Mouse (Mus musculus): ENCODE results near the gene Galnt16. TPM values are rescaled to one million over a fixed set of nuclear protein-coding genes. Genes with fewer than 3 reads are reported as not detected.
A peak's percentile ranks its signal among the peaks of the same experiment; 100 is the strongest.

Gene Galnt16
- total RNA-seq, 2 experiments from 2014 or later, result 8.9 to 11.1 TPM

DNA sequence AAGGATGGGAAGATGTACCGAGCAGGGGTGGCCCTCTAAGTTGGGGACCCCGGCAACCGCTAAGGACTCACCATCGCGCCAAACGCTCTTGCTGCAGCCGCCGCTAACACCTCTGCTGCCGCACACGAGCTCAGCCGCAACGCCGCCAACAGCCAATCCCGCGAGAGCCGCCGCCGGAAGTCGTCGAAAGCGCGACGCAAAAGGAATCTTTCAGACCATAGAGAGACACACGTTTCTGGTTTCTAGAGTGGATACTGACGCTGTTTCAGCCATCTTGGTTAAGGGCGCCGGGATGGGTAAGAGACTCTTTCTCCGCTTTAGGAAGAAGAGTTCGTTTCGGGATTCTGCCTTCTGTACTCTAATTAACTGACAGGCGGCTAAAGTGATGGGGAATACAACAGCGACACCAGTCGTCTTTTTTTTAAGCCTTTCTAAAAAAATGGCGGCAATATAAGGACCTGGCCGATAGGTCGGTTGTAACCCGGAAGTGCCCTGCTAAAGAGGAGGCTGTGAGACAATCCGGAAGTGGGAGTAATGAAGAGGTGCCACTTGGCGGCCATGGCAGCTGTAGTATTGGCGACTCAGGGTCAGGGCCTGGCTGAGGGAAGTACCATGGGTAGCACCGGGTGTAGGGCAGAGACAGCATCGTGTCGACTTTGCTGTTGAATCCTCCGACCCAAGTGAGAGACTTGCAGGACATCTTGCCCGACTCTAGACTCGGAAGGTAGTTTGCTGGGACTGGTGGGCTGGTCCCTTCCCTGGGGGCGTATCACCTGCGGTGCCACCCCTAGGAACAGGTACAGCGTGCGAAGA is 125.8 kb downstream of the Galnt16 start, which contains the start of the genes Slc39a9 and Erh:
Gene Slc39a9, plus strand, starts transcription at position 191 of the 813 bp plus-strand sequence.
Gene Erh, minus strand, starts transcription at position 649 of the 813 bp plus-strand sequence.
- intact Hi-C loops (cut with DNase I; ENCODE audit: low total_unique reads), result no loop called here
- peak; percentile 91 for DNase-seq

DNA sequence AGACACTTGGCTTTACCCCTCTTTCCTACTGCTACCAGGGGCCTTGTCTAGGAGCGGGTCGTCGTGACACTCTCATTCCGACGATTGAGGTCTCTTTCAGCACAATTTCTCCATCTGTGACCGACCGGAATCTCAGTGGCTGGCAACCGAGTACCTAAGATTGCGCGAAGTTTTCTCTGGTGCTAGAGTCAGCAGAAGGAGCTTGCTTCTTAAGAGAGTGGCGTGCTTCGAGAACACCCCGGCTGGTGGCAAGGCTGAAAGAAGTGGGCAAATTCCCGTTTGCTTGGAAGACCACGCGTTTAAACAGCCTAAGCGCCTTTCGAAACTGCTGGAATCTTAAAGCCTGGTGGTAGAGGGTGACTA is 126.4 kb downstream of the Galnt16 start:
- no peak for DNase-seq
- intact Hi-C loops (cut with DNase I; ENCODE audit: low total_unique reads), result no loop called here

DNA sequence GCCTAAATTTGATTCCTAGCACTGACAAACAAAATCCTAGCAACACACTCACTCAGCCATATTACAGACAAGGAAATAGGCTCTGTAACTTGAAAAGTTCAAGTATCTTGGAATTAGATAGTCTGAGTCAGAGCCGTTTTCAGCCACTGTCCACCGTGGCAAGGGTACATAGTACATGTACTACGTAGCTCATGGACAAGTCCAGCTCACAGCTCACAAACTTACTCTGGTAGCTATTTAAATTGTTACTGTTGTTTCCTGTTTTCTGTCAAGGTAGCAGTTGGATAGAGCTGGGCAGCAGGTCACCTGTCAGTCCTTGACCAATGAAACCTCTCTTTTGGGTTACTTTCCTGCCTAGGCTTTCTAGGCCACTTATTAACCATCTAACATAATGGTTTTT is 128.3 kb downstream of the Galnt16 start:
- intact Hi-C loops (cut with DNase I; ENCODE audit: low total_unique reads), result no loop called here
- no peak for DNase-seq

DNA sequence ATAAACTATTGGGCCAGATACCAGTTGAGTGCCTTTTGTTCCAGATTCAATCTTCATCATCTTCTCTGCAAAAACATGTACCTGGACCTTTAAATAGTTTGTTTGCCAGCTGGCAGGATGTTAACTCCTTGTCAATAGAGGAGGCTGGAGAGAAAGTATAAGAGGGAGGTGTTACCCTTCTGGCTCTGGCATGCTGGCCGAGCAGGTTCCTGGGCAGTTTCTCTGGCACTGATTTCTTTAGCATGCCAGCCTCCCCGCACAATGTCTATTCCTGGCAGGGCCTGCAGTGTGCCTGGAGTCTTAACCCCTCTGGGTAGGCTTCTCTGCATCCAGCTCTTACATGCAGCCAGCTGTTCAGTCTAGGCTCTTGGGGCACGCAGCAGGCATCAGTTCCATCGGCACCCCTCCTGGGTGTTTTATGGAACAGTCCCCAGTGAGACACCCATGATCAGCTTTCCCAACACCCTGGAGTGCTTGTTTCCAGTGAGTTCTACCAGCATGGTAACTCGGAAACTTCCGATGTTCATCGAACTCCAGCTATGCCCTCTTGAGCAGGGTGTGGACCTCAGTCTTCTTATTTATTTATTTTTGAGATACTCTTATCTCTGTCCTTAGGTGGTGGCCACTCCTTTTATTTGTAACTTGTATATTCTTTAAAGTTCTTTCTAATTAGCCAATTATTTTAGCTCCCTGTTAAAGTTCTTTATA is 136.0 kb downstream of the Galnt16 start:
- intact Hi-C loops (cut with DNase I; ENCODE audit: low total_unique reads), result no loop called here
- peak; percentile 18 for DNase-seq

DNA sequence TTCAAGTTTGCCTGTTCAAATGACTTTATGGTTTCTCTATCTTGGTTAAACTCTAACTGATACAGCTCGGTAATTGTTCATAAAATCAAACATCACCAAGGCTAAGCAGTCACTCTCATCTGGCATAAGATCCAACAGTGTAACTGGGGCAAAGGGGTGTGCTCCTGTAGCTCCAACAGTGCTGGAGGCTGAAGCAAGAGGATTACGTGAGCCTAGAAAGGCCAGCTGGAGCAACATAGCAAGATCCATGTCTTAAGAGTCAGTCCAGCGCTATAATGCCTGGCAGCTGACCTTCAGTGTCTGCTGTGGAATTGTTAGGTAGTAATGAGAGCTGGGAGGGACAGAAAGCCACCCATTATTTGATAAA is 136.6 kb downstream of the Galnt16 start:
- intact Hi-C loops (cut with DNase I; ENCODE audit: low total_unique reads), result no loop called here
- no peak for DNase-seq

DNA sequence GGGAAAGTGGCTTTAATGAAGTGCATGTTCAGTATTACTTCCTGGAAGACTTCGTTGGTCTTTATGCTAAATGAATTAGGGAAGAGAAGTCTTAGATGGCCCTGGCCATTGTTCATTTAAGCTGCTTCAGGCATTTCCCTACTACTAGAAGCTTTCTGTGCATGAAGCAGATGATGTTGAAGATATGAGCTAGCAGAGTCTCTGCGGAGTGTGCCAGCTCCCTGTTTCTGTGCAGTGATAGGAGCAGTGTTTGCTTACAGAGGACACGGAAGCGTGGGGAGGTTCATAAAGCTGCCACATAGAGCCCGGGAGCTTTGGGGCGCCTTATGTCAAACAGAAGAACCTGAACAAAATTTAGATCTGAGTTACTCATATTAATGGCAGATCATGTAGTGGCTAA is 140.6 kb downstream of the Galnt16 start:
- intact Hi-C loops (cut with DNase I; ENCODE audit: low total_unique reads), result no loop called here
- DNase-seq, result no peak

DNA sequence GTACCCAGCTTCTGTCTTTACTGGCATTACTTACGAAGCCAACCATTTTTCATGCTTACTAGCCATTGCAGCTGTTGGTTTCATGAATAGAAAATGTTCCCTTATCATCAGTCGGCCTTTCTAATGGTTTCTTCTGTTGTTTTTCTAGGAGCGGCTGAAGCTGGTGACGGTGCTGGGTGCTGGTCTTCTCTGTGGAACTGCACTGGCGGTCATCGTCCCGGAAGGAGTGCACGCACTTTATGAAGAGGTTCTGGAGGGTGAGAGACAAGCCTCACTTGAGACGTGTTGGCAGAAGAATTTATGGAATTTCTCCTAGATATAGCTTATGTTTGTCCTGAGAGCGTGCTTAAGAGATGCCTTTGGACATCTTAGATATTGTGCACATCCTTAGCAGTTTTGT is 144.2 kb downstream of the Galnt16 start:
- no peak for DNase-seq
- intact Hi-C loops (cut with DNase I; ENCODE audit: low total_unique reads), result no loop called here

DNA sequence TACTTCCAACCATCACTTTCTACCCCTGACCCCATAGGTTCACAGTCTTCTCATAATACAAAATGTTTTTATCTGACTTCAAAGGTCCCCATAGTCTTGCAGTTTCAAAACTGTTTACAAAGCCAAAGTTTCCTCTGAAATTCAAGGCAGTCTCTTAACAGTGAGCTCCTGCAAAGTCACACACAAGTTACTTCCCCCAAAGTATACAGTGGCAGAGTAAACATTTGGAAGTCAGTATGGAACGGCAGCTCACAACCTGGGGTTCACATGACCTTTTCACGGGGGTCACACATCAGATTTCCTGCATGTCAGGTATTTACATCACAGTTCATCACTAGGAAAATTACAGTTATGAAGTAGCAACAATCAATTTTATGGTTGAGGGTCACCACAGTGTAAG is 145.9 kb downstream of the Galnt16 start:
- intact Hi-C loops (cut with DNase I; ENCODE audit: low total_unique reads), result no loop called here
- DNase-seq, result no peak

DNA sequence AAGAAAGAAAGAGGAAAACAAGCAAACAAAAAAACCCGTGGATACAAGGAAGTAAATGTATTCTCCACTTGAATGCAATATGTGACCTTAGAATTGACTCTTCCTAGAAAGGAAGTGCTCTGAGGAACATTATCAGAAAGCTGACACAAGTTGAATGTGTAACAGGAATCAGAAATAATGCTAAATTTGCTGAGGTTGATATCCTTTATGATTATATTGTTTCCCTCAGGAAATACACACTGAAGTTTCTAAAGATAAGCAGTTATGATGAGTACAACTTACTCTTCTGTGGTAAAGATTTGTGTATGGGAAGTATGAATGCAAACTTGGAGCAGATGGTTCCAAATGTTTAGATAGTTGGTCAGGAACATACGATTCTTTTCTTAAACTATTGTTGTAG is 150.3 kb downstream of the Galnt16 start:
- intact Hi-C loops (cut with DNase I; ENCODE audit: low total_unique reads), result no loop called here
- DNase-seq, result no peak

DNA sequence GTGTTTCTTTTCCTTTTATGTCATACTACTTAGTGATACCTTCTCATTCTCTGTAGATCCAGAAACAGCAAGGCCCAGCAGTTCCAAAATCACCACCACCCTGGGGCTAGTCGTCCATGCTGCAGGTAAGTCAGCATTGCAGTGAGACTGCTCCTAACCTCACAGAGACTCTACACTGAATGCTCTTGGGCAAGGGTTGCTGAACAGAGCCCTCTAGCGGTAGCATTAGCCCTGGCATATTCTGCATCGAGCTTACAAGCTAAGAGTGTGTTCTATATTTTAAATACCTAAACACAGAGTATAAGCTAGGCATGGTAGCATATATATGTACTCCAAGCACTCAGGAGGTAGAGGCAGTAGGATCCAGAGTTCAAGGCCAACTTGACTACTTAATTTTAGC is 155.1 kb downstream of the Galnt16 start:
- DNase-seq, result peak; percentile 36
- intact Hi-C loops (cut with DNase I; ENCODE audit: low total_unique reads), result no loop called here

Other genes with a start within 250 kb of the Galnt16 start
- gene Dcaf5, start 81.7 kb upstream of the Galnt16 start, total RNA-seq (2021), result 10 to 100 TPM; 26.0 to 27.2 TPM
- gene Exd2, start 55.2 kb upstream of the Galnt16 start, total RNA-seq (2021), result 10 to 100 TPM; 21.4 to 27.0 TPM
- gene Slc39a9, start 125.6 kb downstream of the Galnt16 start, total RNA-seq (2021), result 10 to 100 TPM in 1 of 2 experiments, 1 to 10 TPM in 1; 9.8 to 10.2 TPM
- 10 to 100 TPM; 19.4 to 30.4 TPM for gene Erh, start 126.1 kb downstream of the Galnt16 start, total RNA-seq (2021)
- under 1 TPM; 0.16 to 0.45 TPM for gene Plekhd1, start 174.3 kb downstream of the Galnt16 start, total RNA-seq (2021)
- under 1 TPM in 1 of 2 experiments, not detected in 1; 0.07 TPM for gene Ccdc177, start 242.4 kb downstream of the Galnt16 start, total RNA-seq (2021)

Measured in gastrocnemius, postnatal 14 days (tissue).